Mouse (Mus musculus) ovary, adult 18-20 months (tissue): Measurements from ENCODE around the gene Dync1i1.

Experiments used
- DNase-seq: peaks from one replicate; pipeline ENCODE4 v3.0.0; 2022; ENCODE audit warnings: low spot score, mixed read lengths

The Dync1i1 gene

DNA sequence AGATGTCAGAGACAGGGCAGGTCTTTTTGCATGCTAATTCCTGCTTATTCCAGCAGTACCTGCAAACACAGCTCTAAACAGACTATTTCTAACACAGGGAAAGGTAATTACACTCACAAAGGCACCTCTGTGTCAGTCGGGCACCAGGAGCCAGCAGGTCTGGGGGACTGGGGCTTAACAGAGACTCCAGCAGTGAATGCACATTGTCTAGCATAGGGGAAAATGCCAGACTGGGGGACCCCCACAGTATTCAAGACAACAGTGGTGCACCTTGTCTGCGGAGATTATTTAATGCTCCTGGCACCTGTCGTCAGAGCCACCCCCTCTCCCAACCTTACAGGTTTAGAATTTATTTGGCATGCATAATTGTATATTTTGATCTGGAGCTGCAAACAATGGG is 333.1 kb downstream of the Dync1i1 start:
- DNase-seq: no peak

DNA sequence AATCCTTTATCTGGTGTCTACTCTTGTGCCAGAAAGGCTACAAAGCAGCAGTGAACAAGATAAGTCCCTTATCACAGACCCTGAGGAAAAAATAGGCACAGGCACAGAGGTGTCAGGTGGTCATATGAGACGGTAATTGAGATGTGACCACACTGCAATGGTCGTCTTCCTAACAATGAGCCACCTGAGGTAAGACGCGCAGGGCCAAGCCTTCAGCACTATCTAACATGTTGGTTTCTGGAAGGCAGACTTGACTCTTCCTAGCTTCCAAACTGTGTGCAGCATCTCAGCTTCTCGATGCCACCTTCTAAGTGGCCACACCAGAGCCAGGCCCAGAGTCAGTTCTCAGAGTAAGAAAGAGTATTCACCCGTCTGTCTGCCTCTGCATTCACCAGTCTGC is 341.8 kb downstream of the Dync1i1 start:
- DNase-seq: no peak

DNA sequence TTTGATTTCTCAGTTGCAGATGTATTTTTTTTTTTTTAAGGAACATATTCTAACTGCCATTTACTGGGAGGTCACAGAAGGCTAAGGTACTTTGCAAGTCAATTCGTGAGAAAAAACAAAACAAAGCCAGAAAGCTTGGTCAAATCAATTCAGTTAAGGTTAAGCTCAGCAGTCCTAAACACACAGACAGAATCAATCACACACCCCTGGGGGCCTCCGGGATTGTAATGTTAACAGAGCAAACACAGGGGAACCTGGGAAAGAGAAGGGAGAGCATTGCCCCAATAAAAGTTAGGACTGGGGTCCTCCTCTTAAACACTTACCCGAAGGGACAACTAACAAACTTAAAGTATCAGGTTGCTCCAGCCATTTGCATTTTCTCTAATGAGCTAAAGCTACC is 344.6 kb downstream of the Dync1i1 start:
- no peak for DNase-seq

DNA sequence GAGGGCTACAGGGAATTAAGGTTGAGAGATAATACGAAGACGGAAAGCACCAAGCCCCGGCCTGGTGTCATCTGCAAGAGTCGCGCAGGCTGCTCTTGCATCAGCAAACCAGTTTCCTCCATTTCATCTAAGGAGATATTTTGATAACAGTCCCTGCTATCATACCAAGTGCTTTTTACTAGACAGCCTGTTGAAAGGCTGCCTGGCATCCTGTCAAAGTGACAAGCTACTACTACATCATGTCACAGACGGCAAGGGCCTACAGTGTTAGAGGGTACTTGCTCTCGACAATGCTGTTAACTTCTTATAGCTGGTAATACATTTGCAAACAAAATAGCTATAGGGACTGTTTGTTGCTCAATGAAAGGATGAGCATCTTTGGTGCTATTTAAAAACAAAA is 345.6 kb downstream of the Dync1i1 start:
- no peak for DNase-seq

DNA sequence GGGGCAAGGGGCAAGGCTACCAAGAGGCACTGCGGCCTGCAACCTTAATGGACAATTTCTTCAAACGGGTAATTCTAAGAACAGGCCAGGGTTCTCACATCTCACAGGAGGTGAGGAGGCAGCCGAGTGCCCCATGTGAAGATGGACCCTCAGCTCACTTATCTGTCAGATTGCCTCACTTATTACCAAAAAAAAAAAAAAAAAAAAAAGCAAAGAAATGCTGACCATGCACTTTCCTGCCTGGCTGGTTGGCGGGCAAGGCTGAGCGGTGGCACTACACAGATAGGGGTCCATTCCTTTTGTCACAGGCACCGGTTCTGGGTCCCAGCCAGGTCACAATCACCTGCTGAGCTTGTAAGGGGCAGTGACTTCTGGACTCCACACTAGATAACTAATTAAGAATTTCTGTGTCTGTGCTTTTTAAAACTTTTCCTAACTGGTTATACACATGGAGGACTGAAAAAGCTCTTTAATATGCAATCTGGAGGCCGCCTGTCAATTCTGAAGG is 350.6 kb downstream of the Dync1i1 start:
- DNase-seq: no peak

DNA sequence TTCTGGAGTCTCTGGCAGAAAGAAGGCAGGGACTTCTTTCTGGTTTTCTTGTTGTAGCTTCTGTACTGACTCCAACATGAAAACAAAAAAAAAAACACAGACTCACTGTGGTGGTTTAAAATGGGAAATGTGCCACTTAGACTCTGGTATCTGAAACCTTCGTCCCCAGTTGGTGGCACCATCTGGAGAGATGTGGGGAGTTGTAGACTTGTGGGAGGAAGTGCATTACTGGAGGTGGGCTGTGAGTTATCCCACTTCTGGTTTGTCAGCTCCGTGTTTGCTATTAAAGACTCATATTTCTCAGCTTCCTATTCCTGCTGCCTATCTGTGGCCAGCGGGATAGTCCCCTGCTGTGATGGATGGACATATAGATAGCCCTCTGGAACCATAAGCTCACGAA is 351.8 kb downstream of the Dync1i1 start:
- DNase-seq: no peak
